Mouse (Mus musculus) ES-Bruce4 (cell line): ENCODE results near the gene Men1. TPM values are rescaled to one million over a fixed set of nuclear protein-coding genes. Genes with fewer than 3 reads are reported as not detected.

ENCODE experiments used
- H3K27ac ChIP-seq: 2 replicates; pipeline ENCODE4 v1.5.1; 2012; ENCODE audit warnings: low read length, inconsistent platforms; ENCODE audit not compliant: insufficient read depth
- H3K27me3 ChIP-seq: 2 replicates; pipeline ENCODE4 v1.6.1; 2012; ENCODE audit warnings: mild to moderate bottlenecking, low read length, inconsistent platforms; ENCODE audit not compliant: control insufficient read depth, poor library complexity, insufficient read depth, severe bottlenecking
- H3K36me3 ChIP-seq: 2 replicates; pipeline ENCODE4 v1.6.1; 2012; ENCODE audit warnings: inconsistent platforms, mild to moderate bottlenecking, low read length, moderate library complexity; ENCODE audit not compliant: control insufficient read depth, poor library complexity, insufficient read depth, severe bottlenecking
- H3K4me1 ChIP-seq: one replicate; pipeline ENCODE4 v1.8.1; 2011; ENCODE audit warnings: low read length; ENCODE audit not compliant: control insufficient read depth, insufficient read depth
- H3K4me3 ChIP-seq: 2 replicates; pipeline ENCODE4 v1.5.1; 2011; ENCODE audit warnings: low read depth, mild to moderate bottlenecking, low read length
- H3K9ac ChIP-seq: 2 replicates; pipeline ENCODE4 v1.6.1; 2012; ENCODE audit warnings: low read depth, mild to moderate bottlenecking, inconsistent platforms; ENCODE audit not compliant: poor library complexity, severe bottlenecking
- H3K9me3 ChIP-seq: replicated peaks from 2 replicates; pipeline ENCODE4 v1.6.1; 2012; ENCODE audit warnings: mild to moderate bottlenecking, low read length, inconsistent platforms; ENCODE audit not compliant: control insufficient read depth, poor library complexity, insufficient read depth, severe bottlenecking
- CTCF ChIP-seq: IDR thresholded peaks from one replicate; pipeline ENCODE4 v1.8.1; 2011; ENCODE audit warnings: low read depth, low read length
- EP300 ChIP-seq: IDR thresholded peaks from 2 replicates; pipeline ENCODE4 v1.6.1; 2011; ENCODE audit warnings: low read depth, low read length; ENCODE audit not compliant: insufficient read depth
- POLR2A ChIP-seq: IDR thresholded peaks from one replicate; pipeline ENCODE4 v1.8.1; 2011; ENCODE audit warnings: low read length; ENCODE audit not compliant: insufficient read depth
- polyA plus RNA-seq: library from polyadenylated mRNA; stranded (reverse); fragments of >200 nt; gene quantifications from 2 replicates; pipeline ENCODE4 v1.2.4, GENCODE M21; 2011; ENCODE audit warnings: low read depth; ENCODE audit not compliant: missing spikeins, insufficient read depth, insufficient read length

Men1 gene
- polyA plus RNA-seq, result 34.8 and 40.5 TPM in 2 replicates

GRCm38 (mm10) chr19:6334673-6335457, at the start of gene Men1:
Men1 (plus strand) TSS chr19:6334979.
- Histone ChIP-seq H3K9me3 (no peaks in the 10 kb centered on the region), H3K36me3 (0 out of 2 replicates have a peak, but pooled peaks cover 13% of the 10 kb centered on the region), H3K27ac (peak within 1 kb of the TSS; percentile 83), H3K4me1 (peaks cover 5% of the 10 kb centered on the region), H3K27me3 (no peaks in the 10 kb centered on the region), H3K9ac (peak within 1 kb of the TSS; percentile 79), H3K4me3 (peak within 1 kb of the TSS; percentile 76)
- TF ChIP-seq CTCF (no peak), POLR2A (no peak), EP300 (no peak)

DNA sequence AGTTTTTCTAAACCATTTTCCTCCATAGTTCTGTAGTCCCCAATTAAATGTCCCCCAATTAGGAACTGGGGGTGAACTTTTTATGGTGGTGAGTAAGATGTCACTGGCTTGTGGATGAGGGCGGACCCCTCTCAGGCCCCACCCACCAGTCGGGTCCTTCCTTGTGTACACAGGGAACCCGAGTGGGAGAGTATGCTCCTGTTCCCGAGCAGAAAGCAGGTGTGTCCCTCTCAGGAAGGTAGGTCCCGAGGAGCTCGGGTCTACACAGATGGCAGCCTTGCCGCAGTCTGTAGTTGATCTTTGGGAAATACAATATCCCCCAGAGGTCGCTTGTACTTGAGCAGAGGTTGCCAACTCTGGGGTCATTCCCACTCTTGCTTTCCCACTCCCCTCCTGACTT, 49.6 kb upstream of the Men1 start:
- H3K36me3 ChIP-seq, result peaks cover 22% of the 10 kb centered on the region
- H3K9ac ChIP-seq, result no peak overlapping the region
- H3K4me1 ChIP-seq, result peaks cover 10% of the 10 kb centered on the region
- no peak overlapping the region for H3K4me3 ChIP-seq
- H3K9me3 ChIP-seq, result no peaks in the 10 kb centered on the region
- no peak for TF ChIP-seq POLR2A
- no peak for TF ChIP-seq EP300
- no peak for TF ChIP-seq CTCF
- no peaks in the 10 kb centered on the region for H3K27me3 ChIP-seq
- no peak overlapping the region for H3K27ac ChIP-seq

DNA sequence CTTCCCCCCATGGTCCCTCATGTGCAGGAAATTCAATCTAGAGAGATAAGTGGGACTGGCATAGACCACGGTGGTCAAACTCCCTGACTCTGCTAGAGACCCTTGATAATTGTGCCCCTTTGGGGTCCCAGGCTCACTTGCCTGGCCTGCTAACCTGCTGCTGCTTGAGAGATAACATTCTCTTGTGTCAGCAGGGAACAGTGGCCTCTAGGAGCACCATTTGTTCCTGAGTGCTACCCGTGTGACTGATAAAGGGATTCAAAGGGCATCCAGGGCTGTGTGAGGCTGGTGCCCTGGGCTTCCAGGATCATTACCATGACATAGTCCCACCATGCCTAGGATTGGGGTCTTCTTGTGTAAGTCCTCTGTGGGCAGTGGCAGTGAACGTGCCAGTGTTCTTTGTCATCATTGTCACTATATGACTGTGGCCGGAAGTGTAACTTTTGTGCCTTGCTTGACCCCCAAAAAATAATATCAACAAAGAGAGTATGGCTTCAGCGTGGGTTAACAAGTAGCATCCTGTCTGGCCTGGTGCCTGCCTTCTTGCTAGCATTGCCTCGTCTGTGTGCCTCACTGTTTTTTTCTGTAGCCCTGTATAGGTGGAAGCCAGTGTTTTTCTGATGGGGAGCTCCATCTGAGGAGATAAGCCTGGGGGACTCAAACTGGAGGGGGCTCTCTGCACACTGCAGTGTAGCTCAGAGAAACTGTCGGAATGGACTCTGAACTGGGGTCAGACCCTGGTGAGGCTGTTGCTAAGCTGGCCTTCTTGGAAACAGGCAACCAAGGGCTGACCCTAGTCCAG, 48.9 kb upstream of the Men1 start:
- no peak overlapping the region for H3K27ac ChIP-seq

DNA sequence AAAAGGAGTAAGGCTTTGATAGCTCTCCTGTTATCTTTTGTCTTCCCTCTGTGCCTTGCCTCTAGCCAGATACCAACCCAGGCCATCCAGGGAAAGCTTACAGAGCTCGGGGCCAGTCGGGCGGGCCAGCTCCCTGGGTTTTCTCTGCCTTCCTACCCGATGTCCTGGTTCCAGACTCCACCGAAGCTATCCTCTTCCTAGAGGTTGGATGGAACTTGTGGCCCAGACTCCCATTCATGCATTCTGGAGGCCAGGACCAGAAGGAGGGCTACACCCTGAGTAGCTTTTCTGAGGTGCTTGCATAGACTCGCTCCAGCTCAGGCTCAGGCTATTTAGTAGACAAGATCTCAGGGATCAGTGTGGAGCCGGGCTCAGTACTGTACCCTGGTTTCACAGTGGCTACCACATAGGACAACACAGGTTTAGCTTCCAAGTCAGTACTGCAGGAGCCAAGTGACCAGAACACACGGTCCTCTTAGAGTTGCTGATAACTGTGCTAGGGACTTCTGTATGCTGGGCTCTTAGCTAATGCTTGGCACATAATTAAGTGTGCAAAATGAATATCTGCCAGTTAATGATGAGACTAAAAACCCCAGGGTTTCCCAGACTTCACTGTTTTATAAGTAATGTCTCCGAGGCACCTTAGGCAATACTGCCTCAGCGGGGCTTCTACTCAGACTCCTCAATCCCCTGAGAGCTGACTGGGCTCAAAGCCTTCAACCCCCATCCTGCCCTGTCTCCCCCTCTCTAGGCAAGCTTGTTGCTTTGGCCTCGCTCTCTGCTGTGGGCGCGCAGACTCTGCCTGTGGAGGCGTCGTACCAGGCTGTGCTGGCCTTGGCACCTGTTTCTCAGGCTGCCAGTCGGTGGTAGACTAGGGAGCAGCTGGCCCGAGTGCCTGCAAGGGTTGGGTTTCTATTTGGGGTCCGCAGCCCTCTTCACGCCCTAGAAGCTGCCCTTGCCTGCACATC, 48.1 kb upstream of the Men1 start:
- Histone ChIP-seq H3K9me3 (no peaks in the 10 kb centered on the region), H3K27me3 (no peaks in the 10 kb centered on the region), H3K27ac (no peak overlapping the region), H3K4me1 (peaks cover 10% of the 10 kb centered on the region), H3K9ac (no peak overlapping the region), H3K36me3 (peaks cover 19% of the 10 kb centered on the region), H3K4me3 (no peak overlapping the region)
- TF ChIP-seq CTCF (no peak), POLR2A (no peak), EP300 (no peak)

More for the DNA sequence above, 48.9 kb upstream of the Men1 start:
- Histone ChIP-seq H3K27me3 (no peaks in the 10 kb centered on the region), H3K9ac (no peak overlapping the region), H3K4me1 (peaks cover 10% of the 10 kb centered on the region), H3K36me3 (peaks cover 22% of the 10 kb centered on the region), H3K9me3 (no peaks in the 10 kb centered on the region), H3K4me3 (no peak overlapping the region)
- TF ChIP-seq CTCF, result no peak
- no peak for TF ChIP-seq POLR2A
- TF ChIP-seq EP300, result no peak

DNA sequence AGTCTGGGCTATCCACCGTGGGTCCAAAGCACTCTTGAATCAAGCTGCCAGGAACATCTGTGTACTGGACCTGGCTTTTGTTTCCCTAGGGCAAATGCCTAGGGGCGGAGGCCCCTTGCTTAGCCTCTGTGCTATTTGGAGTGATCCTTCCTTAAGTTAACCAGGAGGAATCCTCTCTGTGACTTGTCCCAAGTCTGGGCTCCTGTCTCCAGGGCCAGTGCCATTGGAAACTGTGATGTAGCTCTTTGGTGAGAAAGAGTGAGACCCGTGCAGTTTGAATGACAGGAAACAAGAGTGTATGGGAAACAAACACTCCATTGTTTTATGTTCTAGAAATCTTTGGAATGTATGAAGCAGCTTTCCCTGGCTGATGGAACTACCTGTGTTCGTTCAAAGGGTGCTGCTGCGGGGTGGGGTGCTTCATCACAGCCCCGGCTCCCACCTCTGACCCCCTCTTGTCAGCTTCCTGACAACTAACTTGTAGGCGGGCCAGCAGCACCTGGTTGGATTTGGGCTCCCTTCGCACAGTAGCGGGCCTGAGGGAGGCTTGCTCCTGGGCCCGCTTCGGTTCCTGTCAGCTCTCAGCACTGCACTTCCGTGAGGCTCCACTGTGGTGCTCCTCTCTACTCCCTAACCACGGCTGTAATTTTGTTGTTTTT, 46.4 kb upstream of the Men1 start:
- no peak overlapping the region for H3K27ac ChIP-seq
- no peaks in the 10 kb centered on the region for H3K27me3 ChIP-seq

More for the DNA sequence above, 46.4 kb upstream of the Men1 start:
- no peak overlapping the region for H3K4me3 ChIP-seq
- H3K4me1 ChIP-seq, result peaks cover 10% of the 10 kb centered on the region
- H3K36me3 ChIP-seq, result peaks cover 7% of the 10 kb centered on the region; the same call in 1 of the 2 replicates
- TF ChIP-seq POLR2A, result no peak
- no peak for TF ChIP-seq CTCF
- TF ChIP-seq EP300, result no peak
- no peaks in the 10 kb centered on the region for H3K9me3 ChIP-seq
- H3K9ac ChIP-seq, result no peak overlapping the region
